Mouse (Mus musculus) heart, adult 2 months (tissue): ENCODE data around the gene Inpp5e.
A peak's percentile ranks its signal among the peaks of the same experiment; 100 is the strongest.

Source experiments
- CTCF ChIP-seq: fragments of 200-600 bp; IDR thresholded peaks from 2 replicates; pipeline ENCODE4 v1.8.1; 2022; ENCODE audit warnings: antibody characterized with exemption, mild to moderate bottlenecking, moderate library complexity
- EP300 ChIP-seq: fragments of 200-500 bp; IDR thresholded peaks from 2 replicates; pipeline ENCODE4 v1.6.1; 2011; ENCODE audit warnings: low read depth, low read length, control low read depth; ENCODE audit not compliant: insufficient read depth
- POLR2A ChIP-seq: fragments of 200-500 bp; IDR thresholded peaks from 2 replicates; pipeline ENCODE4 v1.6.1; 2011; ENCODE audit warnings: mild to moderate bottlenecking, low read depth, low read length, control low read depth; ENCODE audit not compliant: insufficient read depth

DNA sequence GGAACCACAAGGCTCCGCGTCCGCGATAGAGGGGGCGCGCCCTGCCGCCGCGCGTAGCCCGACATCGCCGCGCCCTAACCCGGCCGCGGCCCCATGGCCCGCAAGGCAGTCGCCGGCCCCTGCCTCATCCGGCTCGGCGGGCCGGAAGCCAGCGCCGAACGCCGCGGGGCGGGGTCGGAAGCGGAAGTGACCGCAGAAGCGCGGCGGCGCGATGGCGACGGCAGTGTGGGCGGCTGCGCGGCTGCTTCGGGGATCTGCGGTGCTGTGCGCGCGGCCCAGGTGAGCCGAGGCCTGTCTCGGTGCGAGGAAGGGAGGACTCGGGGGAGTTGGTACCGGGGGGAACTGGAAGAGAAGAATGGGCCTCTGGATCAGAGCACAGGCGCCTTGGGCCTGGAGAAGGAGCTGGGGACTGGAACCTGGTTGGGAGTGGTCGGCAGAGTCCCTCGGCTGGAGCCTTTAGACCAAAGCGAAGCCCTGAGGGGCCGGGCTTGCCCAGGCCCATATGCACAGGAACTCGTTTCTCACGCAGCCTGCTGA is 19.8 kb downstream of the Inpp5e start, which contains the start of the genes Entr1 and Pmpca:
- no peak for TF ChIP-seq CTCF
- TF ChIP-seq POLR2A = peak; percentile 79
- 0 out of 2 replicates have a peak, but pooled peaks have one; percentile 4 for TF ChIP-seq EP300
